Mouse (Mus musculus) erythroblast, embryonic 14.5 days (primary cell): Measurements from ENCODE around the gene Hoxa2.

Experiments
- GATA1 ChIP-seq: IDR thresholded peaks from 2 replicates; pipeline ENCODE4 v1.6.1; 2012; ENCODE audit warnings: low read length, inconsistent platforms, mixed read lengths
- TAL1 ChIP-seq: IDR thresholded peaks from 3 replicates; pipeline ENCODE4 v1.6.1; 2012; ENCODE audit warnings: low read length, inconsistent platforms, mixed read lengths

- TF ChIP-seq GATA1 (no peak), TAL1 (no peak)
Measured at GRCm38 (mm10) chr6:52178918-52179665, 14.5 kb upstream of the Hoxa2 start.
